Mouse (Mus musculus) ES-E14 (cell line): ENCODE results near the gene Adamts7. TPM values are rescaled to one million over a fixed set of nuclear protein-coding genes. Genes with fewer than 3 reads are reported as not detected.

ENCODE experiments used
- DNase-seq: peaks from one replicate; pipeline ENCODE4 v3.0.0-alpha.2; 2013; ENCODE audit warnings: low read depth, low spot score
- H3K27ac ChIP-seq: 2 replicates; pipeline ENCODE4 v1.5.1; 2012; ENCODE audit warnings: low read depth, mild to moderate bottlenecking, low read length, moderate library complexity, mixed read lengths; ENCODE audit not compliant: poor library complexity, insufficient read depth, severe bottlenecking
- H3K36me3 ChIP-seq: 2 replicates; pipeline ENCODE4 v1.6.1; 2012; ENCODE audit warnings: mild to moderate bottlenecking, low read length, moderate library complexity, mixed read lengths; ENCODE audit not compliant: control insufficient read depth, poor library complexity, insufficient read depth, severe bottlenecking
- H3K4me1 ChIP-seq, 2 experiments: fragments of 150-350 bp in 1 of 2; sonication (generic) in 1 of 2; 2 replicates each; pipeline ENCODE4 v1.6.1; 2012; ENCODE audit warnings: low read length in 2 of 2, mild to moderate bottlenecking in 1 of 2, mixed read lengths in 1 of 2; ENCODE audit not compliant: control insufficient read depth in 2 of 2, insufficient read depth in 2 of 2, poor library complexity in 1 of 2
- H3K4me3 ChIP-seq, 2 experiments: fragments of 150-350 bp in 1 of 2; sonication (generic) in 1 of 2; 2 replicates each; pipeline ENCODE4 v1.5.1; 2012; ENCODE audit warnings: low read length in 2 of 2, low read depth in 1 of 2, mild to moderate bottlenecking in 1 of 2, mixed read lengths in 1 of 2; ENCODE audit not compliant: insufficient read depth in 1 of 2, poor library complexity in 1 of 2, severe bottlenecking in 1 of 2
- H3K9ac ChIP-seq: 2 replicates; pipeline ENCODE4 v1.6.1; 2012; ENCODE audit warnings: low read depth, mild to moderate bottlenecking, low read length, mixed read lengths; ENCODE audit not compliant: poor library complexity, insufficient read depth, severe bottlenecking
- H3K9me3 ChIP-seq: fragments of 150-350 bp; sonication (generic); 2 replicates; pipeline ENCODE4 v1.6.1; 2012; ENCODE audit warnings: low read depth, mild to moderate bottlenecking, low read length; ENCODE audit not compliant: control insufficient read depth, insufficient read depth
- CHD2 ChIP-seq: IDR thresholded peaks from 2 replicates; pipeline ENCODE4 v1.6.1; 2014; ENCODE audit warnings: mild to moderate bottlenecking, low read depth, low read length, inconsistent platforms
- HCFC1 ChIP-seq: IDR thresholded peaks from 2 replicates; pipeline ENCODE4 v1.6.1; 2012; ENCODE audit warnings: low read length, inconsistent platforms, borderline replicate concordance; ENCODE audit not compliant: insufficient read depth
- MAFK ChIP-seq: IDR thresholded peaks from 2 replicates; pipeline ENCODE4 v1.6.1; 2014; ENCODE audit warnings: mild to moderate bottlenecking, low read depth, low read length, inconsistent platforms; ENCODE audit not compliant: insufficient read depth
- ZC3H11A ChIP-seq: IDR thresholded peaks from 2 replicates; pipeline ENCODE4 v1.6.1; 2012; ENCODE audit warnings: low read depth, mild to moderate bottlenecking, inconsistent platforms, low read length, borderline replicate concordance
- ZNF384 ChIP-seq: IDR thresholded peaks from 2 replicates; pipeline ENCODE4 v1.6.1; 2012; ENCODE audit warnings: low read depth, low read length, inconsistent platforms
- in situ Hi-C, 2 experiments: fragments of 600-800 bp; cut with MboI; formaldehyde crosslinking; loops; one replicate each; pipeline ENCODE4 v1.15.1; 2025; ENCODE audit warnings: low sequenced_read_pairs in 2 of 2, inconsistent platforms in 1 of 2; ENCODE audit not compliant: unreplicated experiment in 2 of 2
- total RNA-seq: library from RNA; depleted of rRNA; stranded (reverse); fragments of 300-350 nt; gene quantifications from 2 replicates; pipeline ENCODE4 v1.2.3, GENCODE M21; 2012

Gene Adamts7
- total RNA-seq, 1 experiment = 9.5 TPM

GRCm38 (mm10) chr9:90181656-90182388 is 19.0 kb downstream of the Adamts7 start:
- H3K27ac ChIP-seq = no peak overlapping the region
- DNase-seq = no peak
- in situ Hi-C loops = no loop called here
- no peaks in the 10 kb centered on the region for H3K36me3 ChIP-seq
- no peak overlapping the region for H3K9ac ChIP-seq
- no peaks in the 10 kb centered on the region for H3K4me1 ChIP-seq
- H3K9me3 ChIP-seq = no peaks in the 10 kb centered on the region
- no peak overlapping the region for H3K4me3 ChIP-seq
- TF ChIP-seq HCFC1 (no peak), CHD2 (no peak), ZNF384 (no peak), MAFK (no peak), ZC3H11A (no peak)

GRCm38 (mm10) chr9:90182636-90183421 is 20.0 kb downstream of the Adamts7 start:
- Histone ChIP-seq H3K36me3 (no peaks in the 10 kb centered on the region), H3K27ac (no peak overlapping the region)

GRCm38 (mm10) chr9:90183550-90183949 is 20.7 kb downstream of the Adamts7 start:
- Histone ChIP-seq H3K27ac (no peak overlapping the region), H3K9me3 (no peaks in the 10 kb centered on the region), H3K36me3 (no peaks in the 10 kb centered on the region), H3K4me1 (no peaks in the 10 kb centered on the region), H3K9ac (no peak overlapping the region), H3K4me3 (no peak overlapping the region)
- in situ Hi-C loops = no loop called here
- TF ChIP-seq MAFK (no peak), ZC3H11A (no peak), ZNF384 (no peak), HCFC1 (no peak), CHD2 (no peak)
- no peak for DNase-seq

More at GRCm38 (mm10) chr9:90182636-90183421, 20.0 kb downstream of the Adamts7 start:
- Histone ChIP-seq H3K4me3 (no peak overlapping the region), H3K9me3 (no peaks in the 10 kb centered on the region), H3K4me1 (no peaks in the 10 kb centered on the region), H3K9ac (no peak overlapping the region)
- DNase-seq = no peak
- TF ChIP-seq MAFK (no peak), HCFC1 (no peak), ZC3H11A (no peak), ZNF384 (no peak), CHD2 (no peak)
- in situ Hi-C loops = no loop called here

- no peak for DNase-seq
- Histone ChIP-seq H3K4me1 (no peaks in the 10 kb centered on the region), H3K36me3 (no peaks in the 10 kb centered on the region), H3K4me3 (no peak overlapping the region), H3K9ac (no peak overlapping the region), H3K27ac (no peak overlapping the region), H3K9me3 (no peaks in the 10 kb centered on the region)
- in situ Hi-C loops = no loop called here
- TF ChIP-seq ZNF384 (no peak), HCFC1 (no peak), MAFK (no peak), CHD2 (no peak), ZC3H11A (no peak)
These were observed 21.2 kb downstream of the Adamts7 start for GRCm38 (mm10) chr9:90184116-90184515.
